Mouse (Mus musculus) hindbrain, postnatal 0 days (tissue): ENCODE results near the gene Muc1. TPM values are rescaled to one million over a fixed set of nuclear protein-coding genes. Genes with fewer than 3 reads are reported as not detected.

ENCODE experiments used
- ATAC-seq: fragments of 200-750 bp; cut with Nextera tagmentation; 2 replicates; pipeline ENCODE4 v1.8.0; 2017; ENCODE audit warnings: mild to moderate bottlenecking, moderate TSS enrichment, moderate library complexity
- DNase-seq: peaks from one replicate; pipeline ENCODE4 v3.0.0-alpha.2; 2015; ENCODE audit warnings: low spot score
- H3K27ac ChIP-seq: fragments of 300-500 bp; sonication (generic); 2 replicates; pipeline ENCODE4 v1.5.1; 2014; ENCODE audit warnings: mild to moderate bottlenecking
- H3K27me3 ChIP-seq: fragments of 300-500 bp; sonication (generic); 2 replicates; pipeline ENCODE4 v1.6.1; 2014; ENCODE audit warnings: low read length, mixed read lengths; ENCODE audit not compliant: insufficient read depth
- H3K36me3 ChIP-seq: fragments of 300-500 bp; sonication (generic); 2 replicates; pipeline ENCODE4 v1.6.1; 2014; ENCODE audit warnings: low read length, mixed read lengths; ENCODE audit not compliant: insufficient read depth
- H3K4me1 ChIP-seq: fragments of 300-500 bp; sonication (generic); 2 replicates; pipeline ENCODE4 v1.6.1; 2014; ENCODE audit warnings: antibody characterized with exemption, low read length, mixed read lengths; ENCODE audit not compliant: insufficient read depth
- H3K4me2 ChIP-seq: fragments of 300-500 bp; sonication (generic); 2 replicates; pipeline ENCODE4 v1.6.1; 2014; ENCODE audit warnings: low read depth, mild to moderate bottlenecking, low read length, moderate library complexity, mixed read lengths
- H3K4me3 ChIP-seq: fragments of 300-500 bp; sonication (generic); 2 replicates; pipeline ENCODE4 v1.5.1; 2014; ENCODE audit warnings: low read length
- H3K9ac ChIP-seq: fragments of 300-500 bp; sonication (generic); replicated peaks from 2 replicates; pipeline ENCODE4 v1.6.1; 2014; ENCODE audit warnings: mild to moderate bottlenecking, low read length, moderate library complexity, mixed read lengths
- H3K9me3 ChIP-seq: fragments of 300-500 bp; sonication (generic); 2 replicates; pipeline ENCODE4 v1.6.1; 2016; ENCODE audit warnings: low read length, mixed read lengths
- CTCF ChIP-seq: IDR thresholded peaks from 2 replicates; pipeline ENCODE4 v1.5.1; 2016; ENCODE audit warnings: antibody characterized with exemption, control low read depth, low read depth
- WGBS: fragments of 180-500 bp; shearing (Covaris S2); extraction: QIAGEN DNeasy Blood & Tissue Kit; methylation state at CpG from one replicate; pipeline ENCODE4 v1.1.7; 2014; 5-methylcytosine and 5-hydroxymethylcytosine counted together
- polyA plus RNA-seq: library from polyadenylated mRNA; unstranded; fragments of >200 nt; fragmentation: Nextera tagmentation; extraction: Ambion mirVana; gene quantifications from 2 replicates; pipeline ENCODE4 v1.2.1, GENCODE M21; 2015
- total RNA-seq: library from RNA; depleted of rRNA; stranded (reverse); fragments of >200 nt; gene quantifications from 2 replicates; pipeline ENCODE4 v1.2.3, GENCODE M21; 2014

The Muc1 gene
- total and polyA plus RNA-seq, 2 experiments from 2014 or later: 1.5 to 1.9 TPM

- no peaks in the 10 kb centered on the region for H3K27me3 ChIP-seq
- ATAC-seq (no peak), DNase-seq (no peak)
- peaks cover 57% of the 10 kb centered on the region for H3K36me3 ChIP-seq
- no peak overlapping the region for H3K9ac ChIP-seq
- no peak overlapping the region for H3K4me2 ChIP-seq
- no peaks in the 10 kb centered on the region for H3K9me3 ChIP-seq
- H3K4me3 ChIP-seq: no peak overlapping the region
- H3K4me1 ChIP-seq: peaks cover 2% of the 10 kb centered on the region; the same call in 1 of the 2 replicates
- no peak overlapping the region for H3K27ac ChIP-seq
- TF ChIP-seq CTCF: no peak
- WGBS: 88% methylated on average over 9 of the region's 12 CpGs
These were observed 9.6 kb downstream of the Muc1 start for GRCm38 (mm10) chr3:89238494-89238893.

DNA sequence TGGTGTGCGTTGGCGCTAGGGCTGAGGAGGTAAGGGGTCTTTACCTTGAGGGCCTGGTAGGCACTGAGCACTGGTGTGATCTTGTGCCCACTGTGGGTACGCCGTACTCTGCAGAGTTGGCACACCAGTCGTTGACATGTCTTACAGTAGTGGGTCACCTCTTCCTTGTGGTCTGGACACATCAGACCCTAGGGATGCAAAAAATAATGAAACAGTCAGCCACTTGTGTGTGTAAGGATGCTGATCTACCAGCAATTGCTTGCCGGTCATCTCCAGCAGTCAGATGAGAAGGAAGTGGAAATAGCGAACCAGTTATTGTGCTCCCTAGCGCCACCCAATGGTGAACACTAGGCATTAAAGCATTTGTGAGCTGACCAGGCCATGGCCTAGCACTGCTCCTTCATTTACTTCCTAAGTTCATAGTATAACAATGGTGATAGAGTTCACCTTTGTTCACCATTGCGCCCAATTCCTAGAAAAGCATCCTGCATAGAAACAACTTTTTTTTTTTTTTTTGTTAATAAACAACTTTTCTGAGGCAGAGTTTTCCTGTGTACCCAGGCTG lies 13.6 kb downstream of the Muc1 start:
- 0 out of 2 replicates have a peak overlapping the region, but pooled peaks have one; percentile 7 for H3K27ac ChIP-seq
- H3K4me3 ChIP-seq: no peak overlapping the region
- no peak overlapping the region for H3K4me2 ChIP-seq
- no peaks in the 10 kb centered on the region for H3K9me3 ChIP-seq
- no peak overlapping the region for H3K9ac ChIP-seq
- 68% methylated on average over 9 of the region's 9 CpGs for WGBS
- H3K4me1 ChIP-seq: peaks cover 16% of the 10 kb centered on the region
- no peaks in the 10 kb centered on the region for H3K27me3 ChIP-seq
- ATAC-seq (no peak), DNase-seq (peak; percentile 82)
- peaks cover 33% of the 10 kb centered on the region for H3K36me3 ChIP-seq
- peak; percentile 89 for TF ChIP-seq CTCF

GRCm38 (mm10) chr3:89243609-89244008 lies 14.8 kb downstream of the Muc1 start:
- Histone ChIP-seq H3K36me3 (peaks cover 21% of the 10 kb centered on the region), H3K4me2 (peak overlapping the region; percentile 90), H3K4me3 (peak overlapping the region; percentile 68), H3K9me3 (no peaks in the 10 kb centered on the region), H3K4me1 (peaks cover 18% of the 10 kb centered on the region), H3K27ac (peak overlapping the region; percentile 89), H3K9ac (peak overlapping the region; percentile 65), H3K27me3 (no peaks in the 10 kb centered on the region)
- 15% methylated on average over 14 of the region's 14 CpGs for WGBS
- DNase-seq (peak; percentile 60), ATAC-seq (no peak)
- peak; percentile 64 for TF ChIP-seq CTCF

GRCm38 (mm10) chr3:89244158-89244981 lies 15.5 kb downstream of the Muc1 start:
- H3K36me3 ChIP-seq: peaks cover 14% of the 10 kb centered on the region; the same call in 1 of the 2 replicates
- peak overlapping the region; percentile 90 for H3K4me2 ChIP-seq
- WGBS: 8% methylated on average over 25 of the region's 25 CpGs
- DNase-seq: peak; percentile 69
- H3K27ac ChIP-seq: peak overlapping the region; percentile 89
- no peaks in the 10 kb centered on the region for H3K9me3 ChIP-seq
- peak overlapping the region; percentile 68 for H3K4me3 ChIP-seq
- ATAC-seq: peak; percentile 52
- H3K4me1 ChIP-seq: peaks cover 18% of the 10 kb centered on the region
- peak overlapping the region; percentile 65 for H3K9ac ChIP-seq
- no peaks in the 10 kb centered on the region for H3K27me3 ChIP-seq
- TF ChIP-seq CTCF: peak; percentile 50; the same call in 1 of the 2 replicates

DNA sequence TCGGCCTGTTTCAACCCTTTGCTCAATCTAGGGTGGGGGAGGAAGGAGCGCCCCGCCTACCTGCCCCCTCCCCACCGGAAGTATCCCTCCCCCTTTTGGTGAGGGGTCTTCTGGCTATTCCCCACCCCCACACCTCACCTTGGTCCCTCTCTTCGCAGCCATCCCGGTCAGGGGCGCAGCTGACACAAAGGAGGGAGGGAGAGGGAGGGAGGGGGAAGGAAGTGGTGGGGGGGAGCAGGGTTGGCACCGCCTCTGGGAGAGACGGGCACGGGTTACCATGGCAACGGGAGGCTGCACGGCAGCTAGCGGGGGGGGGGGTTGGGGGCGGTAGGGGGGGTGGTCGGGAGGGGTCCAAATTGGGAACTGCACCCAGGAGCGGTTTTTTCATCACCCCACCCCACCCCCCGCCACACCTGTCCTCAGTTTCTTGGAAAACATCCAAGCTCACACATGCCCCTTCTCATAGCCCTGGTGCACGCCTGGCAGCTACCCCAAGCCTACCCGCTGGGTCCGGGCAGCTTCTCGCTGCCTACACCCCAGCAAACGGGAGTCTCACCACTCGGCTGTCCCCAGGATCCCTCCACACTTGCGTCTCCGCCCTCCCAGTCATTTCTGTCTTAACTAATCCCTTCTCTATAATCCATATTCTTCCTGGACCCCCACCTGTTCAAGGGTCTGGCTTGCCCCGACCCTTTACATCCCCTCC lies 16.3 kb downstream of the Muc1 start:
- H3K9ac ChIP-seq: peak overlapping the region; percentile 65
- no peak for TF ChIP-seq CTCF
- H3K4me2 ChIP-seq: peak overlapping the region; percentile 90
- H3K9me3 ChIP-seq: no peaks in the 10 kb centered on the region
- H3K4me1 ChIP-seq: peaks cover 18% of the 10 kb centered on the region
- under 1% methylated on average over 16 of the region's 26 CpGs for WGBS
- peak; percentile 93 for DNase-seq
- no peaks in the 10 kb centered on the region for H3K27me3 ChIP-seq
- peaks cover 14% of the 10 kb centered on the region; the same call in 1 of the 2 replicates for H3K36me3 ChIP-seq
- H3K27ac ChIP-seq: peak overlapping the region; percentile 89
- peak overlapping the region; percentile 68 for H3K4me3 ChIP-seq
- ATAC-seq: peak; percentile 60

GRCm38 (mm10) chr3:89245688-89246171 lies 16.9 kb downstream of the Muc1 start, which contains the start of gene Krtcap2:
Gene Krtcap2, plus strand, starts transcription at chr3:89245966.
- Histone ChIP-seq H3K4me1 (peaks cover 18% of the 10 kb centered on the region), H3K36me3 (peaks cover 14% of the 10 kb centered on the region; the same call in 1 of the 2 replicates), H3K4me3 (peak within 1 kb of the TSS; percentile 68), H3K9me3 (no peaks in the 10 kb centered on the region), H3K4me2 (peak within 1 kb of the TSS; percentile 90), H3K9ac (peak within 1 kb of the TSS; percentile 77), H3K27ac (peak within 1 kb of the TSS; percentile 89), H3K27me3 (no peaks in the 10 kb centered on the region)
- DNase-seq: peak; percentile 93
- 2% methylated on average over 20 of the region's 20 CpGs for WGBS
- ATAC-seq: peak; percentile 72
- no peak for TF ChIP-seq CTCF
